Mouse (Mus musculus) kidney, adult 2 months (tissue): ENCODE data around the gene Wtip. TPM values are rescaled to one million over a fixed set of nuclear protein-coding genes. Genes with fewer than 3 reads are reported as not detected.
A peak's percentile ranks its signal among the peaks of the same experiment; 100 is the strongest.

ENCODE experiments used
- DNase-seq: peaks from one replicate; pipeline ENCODE4 v3.0.0; 2021
- H3K27ac ChIP-seq: fragments of 200-500 bp; 2 replicates; pipeline ENCODE4 v1.5.1; 2012; ENCODE audit warnings: low read depth, low read length, control low read depth, inconsistent platforms; ENCODE audit not compliant: insufficient read depth
- H3K27me3 ChIP-seq: fragments of 200-500 bp; replicated peaks from 2 replicates; pipeline ENCODE4 v1.6.1; 2012; ENCODE audit warnings: mild to moderate bottlenecking, moderate library complexity, low read length, inconsistent platforms; ENCODE audit not compliant: control insufficient read depth, insufficient read depth
- H3K36me3 ChIP-seq: fragments of 200-500 bp; 2 replicates; pipeline ENCODE4 v1.6.1; 2012; ENCODE audit warnings: mild to moderate bottlenecking, moderate library complexity, low read length, inconsistent platforms; ENCODE audit not compliant: control insufficient read depth, insufficient read depth
- H3K4me1 ChIP-seq: fragments of 200-500 bp; 2 replicates; pipeline ENCODE4 v1.6.1; 2011; ENCODE audit warnings: low read length; ENCODE audit not compliant: control insufficient read depth, insufficient read depth
- H3K4me3 ChIP-seq: fragments of 200-500 bp; 2 replicates; pipeline ENCODE4 v1.5.1; 2011; ENCODE audit warnings: mild to moderate bottlenecking, low read depth, low read length, control low read depth; ENCODE audit not compliant: insufficient read depth
- CTCF ChIP-seq: fragments of 200-500 bp; conservative IDR thresholded peaks from 2 replicates; pipeline ENCODE4 v1.5.1; 2011; ENCODE audit warnings: low read depth, mild to moderate bottlenecking, control low read depth, low read length, moderate library complexity, mixed read lengths; ENCODE audit not compliant: insufficient read depth, insufficient read length
- POLR2A ChIP-seq: fragments of 200-500 bp; IDR thresholded peaks from one replicate; pipeline ENCODE4 v1.6.1; 2011; ENCODE audit warnings: low read depth, low read length, control low read depth
- WGBS: fragments of 180-500 bp; shearing (Covaris S2); methylation state at CpG from one replicate; pipeline ENCODE4 v1.1.7; 2018; 5-methylcytosine and 5-hydroxymethylcytosine counted together
- polyA plus RNA-seq: library from polyadenylated mRNA; depleted of rRNA; stranded (reverse); fragments of >200 nt; gene quantifications from 2 replicates; pipeline ENCODE4 v1.2.3, GENCODE M21; 2012

Wtip gene
- polyA plus RNA-seq, 1 experiment: 22.6 TPM

DNA sequence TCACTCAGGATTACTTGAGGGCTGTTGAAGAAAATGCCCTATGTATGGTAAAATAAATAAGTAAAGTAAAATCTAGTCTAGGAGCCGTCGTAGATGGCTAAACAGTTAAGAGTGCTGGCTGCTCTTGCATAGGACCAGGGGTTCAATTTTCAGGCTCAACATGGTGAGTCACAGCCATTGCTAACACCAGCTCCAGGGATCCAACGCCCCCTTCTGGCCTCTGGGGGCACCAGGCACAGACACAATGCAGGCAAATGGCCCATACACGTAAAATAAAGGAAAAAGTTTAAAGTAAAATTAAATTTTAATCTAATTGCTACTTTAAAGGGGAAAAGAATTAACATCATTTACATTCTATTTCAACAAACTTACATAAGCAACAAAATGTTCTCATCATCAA is 33.8 kb upstream of the Wtip start:
- no peak overlapping the region for H3K4me3 ChIP-seq
- no peaks in the 10 kb centered on the region for H3K27me3 ChIP-seq
- 48% methylated on average over 4 of the region's 4 CpGs for WGBS
- peaks cover 2% of the 10 kb centered on the region for H3K36me3 ChIP-seq
- no peak for DNase-seq
- H3K27ac ChIP-seq: no peak overlapping the region
- TF ChIP-seq CTCF: peak; percentile 31; the same call in 1 of the 2 replicates
- TF ChIP-seq POLR2A: no peak
- H3K4me1 ChIP-seq: no peaks in the 10 kb centered on the region

DNA sequence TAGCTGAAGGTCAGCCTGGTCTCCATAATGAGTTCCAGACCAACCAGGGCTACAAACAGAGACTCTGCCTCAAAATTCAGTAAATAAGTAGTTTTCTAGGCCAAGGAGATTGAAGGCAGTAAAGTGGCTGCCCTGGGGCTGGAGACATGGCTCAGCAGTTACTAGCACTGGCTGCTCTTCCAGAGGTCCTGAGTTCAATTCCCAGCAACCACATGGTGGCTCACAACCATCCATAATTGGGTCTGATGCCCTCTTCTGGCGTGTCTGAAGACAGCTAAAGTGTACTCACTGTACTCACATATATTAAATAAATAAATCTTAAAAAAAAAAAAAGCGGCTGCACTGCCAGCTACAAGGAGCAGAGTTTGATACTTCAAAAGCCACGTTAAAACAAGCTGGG is 32.9 kb upstream of the Wtip start:
- DNase-seq: no peak
- Histone ChIP-seq H3K4me1 (no peaks in the 10 kb centered on the region), H3K4me3 (no peak overlapping the region), H3K27me3 (no peaks in the 10 kb centered on the region), H3K36me3 (peaks cover 8% of the 10 kb centered on the region), H3K27ac (no peak overlapping the region)
- WGBS: 81% methylated on average over 3 of the region's 3 CpGs
- TF ChIP-seq POLR2A (no peak), CTCF (no peak)

DNA sequence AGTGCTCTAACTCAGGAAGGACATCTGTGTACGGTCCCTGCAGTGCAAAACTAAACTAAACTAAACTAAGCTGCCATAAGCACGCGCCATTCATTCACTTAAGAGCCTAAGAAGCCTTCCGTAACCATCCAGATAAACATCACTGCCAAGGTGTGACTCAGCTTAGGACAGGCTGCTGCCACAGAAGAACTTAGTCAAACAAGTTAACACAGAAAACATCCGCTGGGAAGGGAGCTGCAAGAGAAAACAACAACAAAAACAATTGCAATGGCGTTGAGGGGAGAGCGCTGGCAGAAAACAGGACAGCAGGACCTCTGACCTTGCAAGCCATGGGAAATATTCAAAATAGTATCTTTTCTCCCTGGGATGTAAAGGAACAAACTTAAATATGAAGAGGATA is 31.6 kb upstream of the Wtip start:
- Histone ChIP-seq H3K27ac (no peak overlapping the region), H3K4me3 (no peak overlapping the region), H3K4me1 (no peaks in the 10 kb centered on the region), H3K27me3 (no peaks in the 10 kb centered on the region), H3K36me3 (peaks cover 10% of the 10 kb centered on the region)
- TF ChIP-seq CTCF (no peak), POLR2A (no peak)
- no peak for DNase-seq
- 87% methylated on average over 7 of the region's 7 CpGs for WGBS

DNA sequence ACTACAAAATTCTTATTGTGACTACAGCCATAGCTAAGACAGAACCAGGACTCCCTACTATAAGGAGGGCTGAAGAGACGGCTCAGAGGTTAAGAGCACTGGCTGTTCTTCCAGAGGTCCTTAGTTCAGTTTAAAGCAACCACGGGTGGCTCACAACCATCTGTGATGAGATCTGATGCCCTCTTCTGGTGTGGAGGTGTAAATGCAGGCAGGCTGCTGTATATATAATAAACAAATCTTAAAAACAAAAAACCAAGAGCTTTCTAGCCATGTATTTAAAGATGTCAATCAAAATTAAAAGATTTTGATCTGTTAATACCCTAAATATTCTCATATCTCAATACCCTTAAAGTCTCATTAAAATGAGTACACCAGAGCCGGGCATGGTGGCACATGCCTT is 26.1 kb upstream of the Wtip start:
- WGBS: 96% methylated on average over 3 of the region's 3 CpGs
- TF ChIP-seq POLR2A: no peak
- TF ChIP-seq CTCF: 0 out of 2 replicates have a peak, but pooled peaks have one; percentile 4
- no peak for DNase-seq
- Histone ChIP-seq H3K27ac (no peak overlapping the region), H3K4me1 (no peaks in the 10 kb centered on the region), H3K36me3 (peaks cover 15% of the 10 kb centered on the region), H3K4me3 (no peak overlapping the region), H3K27me3 (no peaks in the 10 kb centered on the region)

DNA sequence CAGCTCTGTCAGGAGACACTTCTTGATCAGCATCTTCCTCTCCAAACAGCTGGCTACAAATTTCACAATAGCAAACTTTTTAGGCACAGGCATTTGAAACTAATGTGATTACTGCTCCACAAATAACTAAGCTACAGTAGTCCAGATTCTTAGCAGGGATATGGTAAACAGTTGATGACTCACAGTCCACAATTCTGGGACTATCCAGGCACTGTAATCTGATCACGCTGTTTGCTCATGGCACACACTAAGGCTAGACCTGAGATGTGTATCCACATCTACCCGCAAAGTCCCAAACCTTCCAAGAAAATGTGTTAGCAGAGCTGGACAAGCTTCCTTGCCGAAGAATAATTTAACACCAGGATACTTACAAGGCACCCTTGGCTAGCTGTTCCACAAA is 24.9 kb upstream of the Wtip start:
- Histone ChIP-seq H3K4me3 (no peak overlapping the region), H3K4me1 (no peaks in the 10 kb centered on the region), H3K27ac (no peak overlapping the region), H3K27me3 (no peaks in the 10 kb centered on the region), H3K36me3 (peaks cover 13% of the 10 kb centered on the region)
- DNase-seq: no peak
- WGBS: 98% methylated on average over 3 of the region's 3 CpGs
- TF ChIP-seq POLR2A (no peak), CTCF (no peak)

DNA sequence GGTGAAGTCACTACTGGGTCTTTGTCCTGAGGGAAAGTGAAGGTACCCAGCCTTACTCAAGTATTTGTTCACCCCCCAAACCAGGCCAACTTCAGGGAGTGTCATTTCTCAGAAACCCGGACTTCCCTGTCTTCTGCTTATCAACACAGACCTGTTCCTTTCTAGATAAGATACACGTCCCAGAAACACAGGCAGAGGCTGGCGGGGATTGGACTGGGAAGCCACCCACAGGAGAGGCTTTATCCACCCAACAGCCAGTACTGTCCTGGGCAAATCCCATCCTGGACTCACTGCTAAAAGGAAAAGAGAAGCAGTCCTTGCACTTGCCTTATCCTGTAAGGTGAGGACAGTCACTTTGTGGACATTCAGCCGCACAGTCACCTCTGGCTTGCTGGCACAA is 14.1 kb upstream of the Wtip start:
- WGBS: 92% methylated on average over 4 of the region's 4 CpGs
- no peak overlapping the region for H3K27ac ChIP-seq
- DNase-seq: no peak
- no peak overlapping the region for H3K4me3 ChIP-seq
- TF ChIP-seq POLR2A (no peak), CTCF (no peak)
- peaks cover 27% of the 10 kb centered on the region for H3K36me3 ChIP-seq
- no peaks in the 10 kb centered on the region for H3K4me1 ChIP-seq
- H3K27me3 ChIP-seq: no peaks in the 10 kb centered on the region

DNA sequence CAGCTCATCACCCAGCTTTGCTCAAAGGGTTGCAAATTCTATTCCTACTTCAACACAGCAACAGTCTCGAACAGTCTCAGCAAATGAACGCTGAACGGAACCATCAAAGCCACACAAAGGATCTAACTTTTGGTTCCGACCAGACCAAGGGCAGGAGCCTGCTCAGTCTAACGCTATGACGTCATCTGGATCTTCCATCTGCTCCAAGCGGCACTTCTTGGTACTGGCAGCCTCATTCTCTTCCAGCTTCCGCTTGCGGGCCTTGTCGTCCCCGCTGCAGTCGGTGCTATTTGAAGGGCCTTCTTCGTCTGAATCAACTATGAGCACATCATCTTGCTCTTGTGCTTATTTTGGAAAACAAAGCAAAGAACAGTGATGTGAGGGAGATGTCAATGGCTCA is 8.1 kb upstream of the Wtip start:
- TF ChIP-seq POLR2A (no peak), CTCF (no peak)
- no peaks in the 10 kb centered on the region for H3K4me1 ChIP-seq
- H3K27ac ChIP-seq: no peak overlapping the region
- WGBS: 97% methylated on average over 13 of the region's 13 CpGs
- no peaks in the 10 kb centered on the region for H3K27me3 ChIP-seq
- DNase-seq: no peak
- H3K4me3 ChIP-seq: no peak overlapping the region
- peaks cover 8% of the 10 kb centered on the region for H3K36me3 ChIP-seq

DNA sequence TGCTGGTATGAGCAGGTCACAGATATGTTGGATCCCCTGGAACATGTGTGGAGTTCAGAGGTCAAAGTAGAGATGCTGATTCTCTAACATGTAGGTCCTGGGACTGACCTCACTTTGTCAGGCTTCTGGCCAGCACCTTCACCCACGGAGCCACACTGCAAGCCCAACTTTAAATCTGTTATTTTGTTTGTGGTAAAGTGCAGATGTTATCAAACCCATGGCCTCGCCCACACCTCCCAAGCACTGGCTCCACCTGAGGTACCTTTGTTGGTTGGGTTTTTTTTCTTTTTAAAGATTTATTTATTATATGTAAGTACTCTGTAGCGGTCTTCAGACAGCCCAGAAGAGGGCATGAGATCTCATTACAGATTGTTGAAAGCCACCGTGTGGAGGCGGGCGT is 6.4 kb upstream of the Wtip start:
- Histone ChIP-seq H3K27ac (no peak overlapping the region), H3K4me3 (no peak overlapping the region), H3K4me1 (no peaks in the 10 kb centered on the region), H3K36me3 (peaks cover 7% of the 10 kb centered on the region), H3K27me3 (no peaks in the 10 kb centered on the region)
- no peak for DNase-seq
- 93% methylated on average over 6 of the region's 6 CpGs for WGBS
- TF ChIP-seq POLR2A (no peak), CTCF (no peak)
